Mouse (Mus musculus): ENCODE measurements at regions not wholly inside any gene's neighbourhood (a gene's known extent, or its start where the extent isn't known, plus 50 kb on each side); places are given as distances from the start of the nearest gene placed in this dataset.
A peak's percentile ranks its signal among the peaks of the same experiment; 100 is the strongest.

- H3K4me2 ChIP-seq (replicated peaks; ENCODE audit: low read depth, low read length, severe bottlenecking), result no peak overlapping the region
- no peak overlapping the region for H3K4me3 ChIP-seq (replicated peaks; ENCODE audit: low read length)
- WGBS, result 78% methylated on average over 7 of the region's 7 CpGs
- no peaks in the 10 kb centered on the region for H3K27me3 ChIP-seq (ENCODE audit: control insufficient read depth, insufficient read depth, low read length)
- H3K4me1 ChIP-seq (ENCODE audit: control insufficient read depth, insufficient read depth, low read length), result no peaks in the 10 kb centered on the region
- H3K9ac ChIP-seq (ENCODE audit: low read depth, low read length, severe bottlenecking), result no peak overlapping the region
- no peak overlapping the region for H3K27ac ChIP-seq (replicated peaks; ENCODE audit: low read depth, low read length)
- no peaks in the 10 kb centered on the region for H3K9me3 ChIP-seq (ENCODE audit: control insufficient read depth, low read length)
- no peaks in the 10 kb centered on the region for H3K36me3 ChIP-seq (ENCODE audit: control insufficient read depth, insufficient read depth, low read length)
- TF ChIP-seq POLR2A (IDR thresholded peaks at IDR 0.05; ENCODE audit: borderline replicate concordance, extremely low read depth, insufficient read depth, insufficient read length), result no peak
- no peak for DNase-seq (ENCODE audit: low spot score)
- no peak for ATAC-seq (ENCODE audit: low FRiP score, low read depth)
These were observed 75.3 kb upstream of the Gm45716 start for GRCm38 (mm10) chr11:90112174-90112573.

GRCm38 (mm10) chr11:90116676-90117663 lies 70.5 kb upstream of the Gm45716 start:
- H3K27ac ChIP-seq (replicated peaks; ENCODE audit: low read depth, low read length), result no peak overlapping the region
- DNase-seq (ENCODE audit: low spot score) (no peak), ATAC-seq (ENCODE audit: low FRiP score, low read depth) (no peak)
- H3K9ac ChIP-seq (ENCODE audit: low read depth, low read length, severe bottlenecking), result no peak overlapping the region
- WGBS, result 61% methylated on average over 20 of the region's 20 CpGs
- H3K4me3 ChIP-seq (replicated peaks; ENCODE audit: low read length), result no peak overlapping the region
- no peak overlapping the region for H3K4me2 ChIP-seq (replicated peaks; ENCODE audit: low read depth, low read length, severe bottlenecking)
- H3K36me3 ChIP-seq (ENCODE audit: control insufficient read depth, insufficient read depth, low read length), result no peaks in the 10 kb centered on the region
- H3K27me3 ChIP-seq (ENCODE audit: control insufficient read depth, insufficient read depth, low read length), result no peaks in the 10 kb centered on the region
- TF ChIP-seq POLR2A (IDR thresholded peaks at IDR 0.05; ENCODE audit: borderline replicate concordance, extremely low read depth, insufficient read depth, insufficient read length), result no peak
- no peaks in the 10 kb centered on the region for H3K9me3 ChIP-seq (ENCODE audit: control insufficient read depth, low read length)
- no peaks in the 10 kb centered on the region for H3K4me1 ChIP-seq (ENCODE audit: control insufficient read depth, insufficient read depth, low read length)

GRCm38 (mm10) chr11:90117664-90118295 lies 69.7 kb upstream of the Gm45716 start:
- Histone ChIP-seq H3K9ac (ENCODE audit: low read depth, low read length, severe bottlenecking) (no peak overlapping the region), H3K4me3 (replicated peaks; ENCODE audit: low read length) (no peak overlapping the region), H3K4me2 (replicated peaks; ENCODE audit: low read depth, low read length, severe bottlenecking) (no peak overlapping the region), H3K27me3 (ENCODE audit: control insufficient read depth, insufficient read depth, low read length) (no peaks in the 10 kb centered on the region), H3K4me1 (ENCODE audit: control insufficient read depth, insufficient read depth, low read length) (no peaks in the 10 kb centered on the region), H3K27ac (replicated peaks; ENCODE audit: low read depth, low read length) (no peak overlapping the region), H3K36me3 (ENCODE audit: control insufficient read depth, insufficient read depth, low read length) (no peaks in the 10 kb centered on the region), H3K9me3 (ENCODE audit: control insufficient read depth, low read length) (no peaks in the 10 kb centered on the region)
- no peak for ATAC-seq (ENCODE audit: low FRiP score, low read depth)
- no peak for TF ChIP-seq POLR2A (IDR thresholded peaks at IDR 0.05; ENCODE audit: borderline replicate concordance, extremely low read depth, insufficient read depth, insufficient read length)
- WGBS, result 64% methylated on average over 5 of the region's 5 CpGs
- DNase-seq (ENCODE audit: low spot score), result no peak

- DNase-seq (ENCODE audit: low spot score) (no peak), ATAC-seq (ENCODE audit: low FRiP score, low read depth) (0 out of 2 replicates have a peak, but pooled peaks have one; percentile 30)
- H3K9ac ChIP-seq (ENCODE audit: low read depth, low read length, severe bottlenecking), result no peak overlapping the region
- H3K9me3 ChIP-seq (ENCODE audit: control insufficient read depth, low read length), result no peaks in the 10 kb centered on the region
- no peaks in the 10 kb centered on the region for H3K4me1 ChIP-seq (ENCODE audit: control insufficient read depth, insufficient read depth, low read length)
- 70% methylated on average over 3 of the region's 3 CpGs for WGBS
- no peaks in the 10 kb centered on the region for H3K27me3 ChIP-seq (ENCODE audit: control insufficient read depth, insufficient read depth, low read length)
- no peaks in the 10 kb centered on the region for H3K36me3 ChIP-seq (ENCODE audit: control insufficient read depth, insufficient read depth, low read length)
- TF ChIP-seq POLR2A (IDR thresholded peaks at IDR 0.05; ENCODE audit: borderline replicate concordance, extremely low read depth, insufficient read depth, insufficient read length), result no peak
- H3K4me3 ChIP-seq (replicated peaks; ENCODE audit: low read length), result no peak overlapping the region
- no peak overlapping the region for H3K4me2 ChIP-seq (replicated peaks; ENCODE audit: low read depth, low read length, severe bottlenecking)
- H3K27ac ChIP-seq (replicated peaks; ENCODE audit: low read depth, low read length), result no peak overlapping the region
These were observed 65.6 kb upstream of the Gm45716 start for GRCm38 (mm10) chr11:90121902-90122301.

- DNase-seq (ENCODE audit: low spot score), result no peak
- Histone ChIP-seq H3K27me3 (ENCODE audit: control insufficient read depth, insufficient read depth, low read length) (no peaks in the 10 kb centered on the region), H3K4me2 (replicated peaks; ENCODE audit: low read depth, low read length, severe bottlenecking) (no peak overlapping the region), H3K9ac (ENCODE audit: low read depth, low read length, severe bottlenecking) (no peak overlapping the region), H3K4me1 (ENCODE audit: control insufficient read depth, insufficient read depth, low read length) (no peaks in the 10 kb centered on the region), H3K4me3 (replicated peaks; ENCODE audit: low read length) (no peak overlapping the region), H3K36me3 (ENCODE audit: control insufficient read depth, insufficient read depth, low read length) (no peaks in the 10 kb centered on the region), H3K9me3 (ENCODE audit: control insufficient read depth, low read length) (no peaks in the 10 kb centered on the region), H3K27ac (replicated peaks; ENCODE audit: low read depth, low read length) (no peak overlapping the region)
- ATAC-seq (ENCODE audit: low FRiP score, low read depth), result no peak
- 71% methylated on average over 3 of the region's 3 CpGs for WGBS
- no peak for TF ChIP-seq POLR2A (IDR thresholded peaks at IDR 0.05; ENCODE audit: borderline replicate concordance, extremely low read depth, insufficient read depth, insufficient read length)
These were observed 64.8 kb upstream of the Gm45716 start for GRCm38 (mm10) chr11:90122709-90123108.

Measured in limb, embryonic 14.5 days (tissue).